Mouse (Mus musculus): ENCODE data around the gene Ube2m.
A peak's percentile ranks its signal among the peaks of the same experiment; 100 is the strongest.

Gene Ube2m

DNA sequence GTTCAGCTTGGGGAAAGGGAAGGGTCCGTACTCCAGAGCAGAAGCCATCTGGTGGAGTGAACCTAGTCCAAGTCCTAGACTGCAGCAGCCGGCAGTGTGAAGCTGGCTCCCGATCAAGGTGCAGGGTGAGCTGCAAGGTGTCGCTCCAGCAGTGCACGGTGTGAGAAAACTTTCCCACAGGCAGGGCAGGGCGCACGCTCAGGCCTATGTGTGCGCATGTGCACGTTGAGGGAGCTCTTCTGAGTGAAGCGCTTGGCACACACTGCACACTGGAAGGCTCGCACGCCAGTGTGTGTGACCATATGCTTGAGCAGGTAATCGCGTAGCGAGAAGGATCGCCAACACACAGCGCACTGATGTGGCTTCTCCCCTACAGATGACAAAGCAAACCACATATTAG is 32.1 kb downstream of the Ube2m start:
- DNase-seq (ENCODE audit: low spot score in 2 of 2) = no peak

DNA sequence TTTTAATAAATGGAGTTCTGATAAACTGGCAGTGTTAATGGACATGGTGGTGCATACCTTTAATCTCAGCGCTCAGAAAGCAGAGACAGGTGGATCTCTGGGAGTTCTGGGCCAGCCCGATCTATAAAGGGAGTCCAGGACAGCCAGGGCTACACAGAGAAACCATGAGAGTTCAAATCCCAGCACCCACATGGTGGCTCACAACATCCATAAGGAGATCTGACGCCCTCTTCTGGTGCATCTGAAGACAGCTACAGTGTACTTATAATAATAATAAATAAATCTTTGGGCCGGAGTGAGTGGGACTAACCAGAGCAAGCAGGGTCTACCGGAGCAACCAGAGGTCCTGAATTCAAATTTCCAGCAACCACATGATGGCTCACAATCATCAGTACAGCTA is 34.7 kb downstream of the Ube2m start:
- DNase-seq (ENCODE audit: low spot score in 2 of 2) = no peak

DNA sequence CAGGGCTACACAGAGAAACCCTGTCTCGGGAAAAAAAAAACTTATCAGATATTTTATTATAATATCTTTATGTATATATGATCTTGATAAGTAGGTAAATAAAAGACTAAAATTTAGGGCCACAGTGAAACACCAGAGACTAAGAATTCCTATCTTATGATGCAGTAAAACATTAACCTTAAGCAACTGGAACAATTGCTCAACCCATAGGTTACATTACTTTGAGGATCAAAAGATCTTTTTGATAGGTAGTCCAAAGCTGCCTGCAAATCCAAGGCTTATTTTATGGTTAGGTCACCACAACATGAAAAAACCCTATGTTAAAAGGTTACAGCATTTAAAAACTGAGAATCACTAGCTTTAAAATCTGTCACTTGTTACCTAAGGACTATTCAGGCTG is 36.5 kb downstream of the Ube2m start:
- DNase-seq (ENCODE audit: low spot score in 2 of 2) = no peak

DNA sequence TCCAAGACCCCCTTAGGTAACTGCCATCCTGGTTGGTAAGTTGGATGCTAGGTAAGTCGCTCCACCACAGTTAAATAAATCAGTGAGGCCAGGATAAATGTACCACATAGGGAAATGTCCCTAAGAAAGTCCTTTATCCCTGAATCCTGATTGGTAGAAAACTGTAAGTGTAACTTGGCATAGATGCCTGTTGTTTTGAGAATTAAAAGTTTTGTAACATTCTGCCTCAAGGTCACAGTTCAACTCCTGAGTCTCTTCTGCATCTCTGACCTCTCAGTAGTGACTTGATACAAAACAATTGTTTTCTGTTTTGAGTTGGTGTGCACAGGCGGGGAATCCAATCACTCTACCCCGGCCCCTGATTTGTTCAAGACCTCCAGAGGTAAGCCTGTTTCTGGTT is 39.2 kb downstream of the Ube2m start, which contains the start of gene Trim28:
Trim28 (plus strand) TSS at position 264 of the 400 bp plus-strand sequence.
- no peak for DNase-seq (ENCODE audit: low spot score in 2 of 2)

- DNase-seq (ENCODE audit: low spot score in 2 of 2) = no peak
These were observed 40.0 kb downstream of the Ube2m start, which contains the start of gene Slc27a5 for GRCm38 (mm10) chr7:12998053-12998452. Slc27a5 (minus strand) TSS chr7:12998192.

DNA sequence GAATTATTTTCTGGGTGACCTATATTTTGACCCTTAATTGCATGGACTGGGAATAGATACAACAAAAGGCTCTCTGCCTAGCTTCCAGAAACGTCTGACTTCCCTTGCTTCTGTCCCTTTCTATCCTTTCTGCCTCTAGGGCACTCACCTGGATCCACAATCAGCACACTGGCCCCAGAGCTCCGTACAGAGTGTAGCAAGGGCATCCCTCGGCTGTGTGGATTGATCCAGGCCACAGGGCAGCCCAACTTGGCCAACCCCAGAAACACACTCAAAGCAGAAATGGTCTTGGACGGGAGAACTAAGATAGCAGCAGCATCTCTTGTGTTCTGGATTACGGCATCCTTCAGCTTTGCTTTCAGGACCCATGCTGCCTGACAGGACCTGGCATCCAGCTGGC is 40.8 kb downstream of the Ube2m start:
- no peak for DNase-seq (ENCODE audit: low spot score in 2 of 2)

DNA sequence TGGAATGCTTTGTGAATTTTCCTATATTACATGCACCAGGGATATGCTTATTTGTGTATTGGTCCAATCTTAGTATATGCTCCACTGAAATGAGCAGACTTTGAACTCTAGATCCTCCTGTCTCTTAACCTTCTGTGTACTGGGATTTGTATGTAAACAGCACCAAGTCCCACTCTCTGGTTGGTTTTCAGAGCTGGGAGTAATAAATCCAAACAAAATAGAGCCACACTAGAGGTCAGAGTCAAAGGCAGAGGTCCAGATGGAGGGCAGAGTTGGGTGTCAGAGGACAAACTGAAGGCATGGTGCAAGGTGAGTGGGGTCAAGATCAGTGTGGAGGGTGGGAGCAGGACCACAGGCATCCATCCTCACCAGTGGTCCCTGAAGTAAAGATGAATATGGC is 42.2 kb downstream of the Ube2m start:
- no peak for DNase-seq (ENCODE audit: low spot score in 2 of 2)

GRCm38 (mm10) chr7:12993148-12993547 is 44.9 kb downstream of the Ube2m start:
- DNase-seq (ENCODE audit: low spot score in 2 of 2) = no peak

- DNase-seq (ENCODE audit: low spot score in 2 of 2) = peak; percentile 39 to 78
These were observed 45.9 kb downstream of the Ube2m start for GRCm38 (mm10) chr7:12992222-12992621.

DNA sequence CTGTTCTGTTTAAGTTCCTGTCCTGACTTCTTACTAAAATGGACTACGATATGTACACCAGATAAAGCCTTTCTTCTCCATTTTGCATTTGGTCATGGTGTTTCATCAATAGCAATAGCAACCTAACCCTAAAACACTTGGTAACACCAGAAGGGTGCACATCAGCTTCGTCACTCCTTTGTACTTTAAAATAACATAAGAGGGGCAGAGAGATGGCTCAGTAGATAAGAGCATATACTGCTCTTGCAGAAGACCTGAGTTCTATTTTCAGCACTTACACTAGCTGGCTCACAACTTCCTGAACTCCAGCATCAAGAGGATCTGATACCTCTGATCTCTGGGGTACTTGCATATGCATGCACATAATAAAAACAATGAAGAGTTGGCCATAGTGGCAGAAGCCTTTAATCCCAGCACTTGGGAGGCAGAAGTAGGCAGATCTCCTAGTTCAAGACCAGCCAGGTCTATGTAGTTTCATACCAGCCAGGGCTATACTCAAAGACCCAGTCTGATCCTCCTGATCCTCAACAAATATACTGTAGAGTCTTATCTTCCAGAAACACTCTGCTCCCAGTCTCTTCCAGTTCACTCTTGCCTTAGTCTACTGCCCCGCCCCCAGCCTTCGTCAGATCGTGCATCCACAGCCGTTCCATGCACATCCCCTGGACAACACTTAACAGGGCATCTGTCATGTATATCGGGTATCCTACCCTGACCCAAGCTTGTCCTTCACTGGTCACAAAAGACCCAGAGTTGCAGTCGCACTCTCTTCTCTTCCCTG is 50.5 kb downstream of the Ube2m start:
- no peak for DNase-seq (ENCODE audit: low spot score in 2 of 2)

GRCm38 (mm10) chr7:12986906-12987305 is 51.2 kb downstream of the Ube2m start:
- DNase-seq (ENCODE audit: low spot score in 2 of 2) = no peak

DNA sequence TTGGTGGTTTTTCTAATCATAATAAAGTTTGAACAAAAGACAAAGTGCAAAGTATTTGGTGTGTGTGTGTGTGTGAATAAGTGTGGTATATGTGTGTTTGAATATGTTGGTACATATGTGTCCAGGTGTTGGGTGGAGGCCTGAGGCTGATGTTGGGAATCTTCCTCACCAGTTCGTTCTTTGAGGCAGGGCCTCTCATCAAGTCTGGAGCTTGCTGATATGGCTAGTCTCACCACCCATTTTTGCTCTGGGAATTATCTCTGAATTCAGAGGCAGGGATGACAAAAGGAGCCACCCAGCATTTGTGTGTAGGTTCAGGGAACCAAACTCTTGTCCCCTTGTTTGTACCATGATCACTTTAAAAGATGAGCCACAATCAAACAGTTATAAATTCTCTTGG is 52.4 kb downstream of the Ube2m start:
- no peak for DNase-seq (ENCODE audit: low spot score in 2 of 2)

All from spleen, postnatal 4 days (tissue).